Mouse (Mus musculus): ENCODE measurements around the gene Scfd2. TPM values are rescaled to one million over a fixed set of nuclear protein-coding genes. Genes with fewer than 3 reads are reported as not detected.

Gene Scfd2
- polyA plus RNA-seq, 1 experiment from 2014 or later, result 15.0 TPM

Other genes starting within 250 kb of the Scfd2 start
- gene Fip1l1, start 3.7 kb upstream of the Scfd2 start, polyA plus RNA-seq (2015; fragmentation: Nextera tagmentation; extraction: Ambion mirVana), result 56.6 and 60.7 TPM in 2 replicates
- 0.67 and 1.2 TPM in 2 replicates for gene Lnx1, start 171.2 kb upstream of the Scfd2 start, polyA plus RNA-seq (2015; fragmentation: Nextera tagmentation; extraction: Ambion mirVana)